Mouse (Mus musculus): ENCODE data around the gene Rrp7a. TPM values are rescaled to one million over a fixed set of nuclear protein-coding genes. Genes with fewer than 3 reads are reported as not detected.
A peak's percentile ranks its signal among the peaks of the same experiment; 100 is the strongest.

The Rrp7a gene
- polyA plus RNA-seq, 1 experiment = 104 TPM

- no peak for TF ChIP-seq POLR2A (IDR thresholded peaks at IDR 0.05; ENCODE audit: low read depth, low read length)
- TF ChIP-seq CTCF (IDR thresholded peaks at IDR 0.05; ENCODE audit: extremely low read depth, insufficient read depth, insufficient read length, insufficient replicate concordance) = no peak
- WGBS = 87% methylated on average over 7 of the region's 7 CpGs
- Histone ChIP-seq H3K36me3 (ENCODE audit: control insufficient read depth, insufficient read depth, low read length) (peaks cover 12% of the 10 kb centered on the region), H3K27me3 (ENCODE audit: control insufficient read depth, insufficient read depth, low read length) (no peaks in the 10 kb centered on the region), H3K4me3 (ENCODE audit: extremely low read depth, insufficient read depth, insufficient read length) (no peak overlapping the region), H3K4me1 (ENCODE audit: control insufficient read depth, insufficient read depth, insufficient read length) (peaks cover 2% of the 10 kb centered on the region; the same call in 1 of the 2 replicates), H3K27ac (ENCODE audit: insufficient read depth, low read length) (no peak overlapping the region)
- DNase-seq (ENCODE audit: low read depth in 1 of 2, low spot score in 2 of 2) = no peak
Measured at GRCm38 (mm10) chr15:83111874-83112273, 10.7 kb downstream of the Rrp7a start.

- no peak for TF ChIP-seq POLR2A (IDR thresholded peaks at IDR 0.05; ENCODE audit: low read depth, low read length)
- no peak for TF ChIP-seq CTCF (IDR thresholded peaks at IDR 0.05; ENCODE audit: extremely low read depth, insufficient read depth, insufficient read length, insufficient replicate concordance)
- H3K4me3 ChIP-seq (ENCODE audit: extremely low read depth, insufficient read depth, insufficient read length) = no peak overlapping the region
- WGBS = 75% methylated on average over 6 of the region's 6 CpGs
- no peak overlapping the region for H3K27ac ChIP-seq (ENCODE audit: insufficient read depth, low read length)
- no peak for DNase-seq (ENCODE audit: low read depth in 1 of 2, low spot score in 2 of 2)
- H3K27me3 ChIP-seq (ENCODE audit: control insufficient read depth, insufficient read depth, low read length) = no peaks in the 10 kb centered on the region
- peaks cover 9% of the 10 kb centered on the region for H3K36me3 ChIP-seq (ENCODE audit: control insufficient read depth, insufficient read depth, low read length)
- peaks cover 2% of the 10 kb centered on the region; the same call in 1 of the 2 replicates for H3K4me1 ChIP-seq (ENCODE audit: control insufficient read depth, insufficient read depth, insufficient read length)
Measured at GRCm38 (mm10) chr15:83111290-83111689, 11.3 kb downstream of the Rrp7a start.

- WGBS = 93% methylated on average over 6 of the region's 6 CpGs
- TF ChIP-seq POLR2A (IDR thresholded peaks at IDR 0.05; ENCODE audit: low read depth, low read length) (no peak), CTCF (IDR thresholded peaks at IDR 0.05; ENCODE audit: extremely low read depth, insufficient read depth, insufficient read length, insufficient replicate concordance) (no peak)
- no peak overlapping the region for H3K4me3 ChIP-seq (ENCODE audit: extremely low read depth, insufficient read depth, insufficient read length)
- no peak overlapping the region for H3K27ac ChIP-seq (ENCODE audit: insufficient read depth, low read length)
- H3K36me3 ChIP-seq (ENCODE audit: control insufficient read depth, insufficient read depth, low read length) = no peaks in the 10 kb centered on the region
- DNase-seq (ENCODE audit: low read depth in 1 of 2, low spot score in 2 of 2) = no peak
- no peaks in the 10 kb centered on the region for H3K27me3 ChIP-seq (ENCODE audit: control insufficient read depth, insufficient read depth, low read length)
- H3K4me1 ChIP-seq (ENCODE audit: control insufficient read depth, insufficient read depth, insufficient read length) = no peaks in the 10 kb centered on the region
Measured at GRCm38 (mm10) chr15:83107814-83108213, 14.8 kb downstream of the Rrp7a start.

GRCm38 (mm10) chr15:83106426-83106825, 16.2 kb downstream of the Rrp7a start:
- Histone ChIP-seq H3K27ac (ENCODE audit: insufficient read depth, low read length) (no peak overlapping the region), H3K36me3 (ENCODE audit: control insufficient read depth, insufficient read depth, low read length) (no peaks in the 10 kb centered on the region), H3K27me3 (ENCODE audit: control insufficient read depth, insufficient read depth, low read length) (no peaks in the 10 kb centered on the region), H3K4me1 (ENCODE audit: control insufficient read depth, insufficient read depth, insufficient read length) (no peaks in the 10 kb centered on the region), H3K4me3 (ENCODE audit: extremely low read depth, insufficient read depth, insufficient read length) (no peak overlapping the region)
- WGBS = 89% methylated on average over 6 of the region's 6 CpGs
- TF ChIP-seq POLR2A (IDR thresholded peaks at IDR 0.05; ENCODE audit: low read depth, low read length) (no peak), CTCF (IDR thresholded peaks at IDR 0.05; ENCODE audit: extremely low read depth, insufficient read depth, insufficient read length, insufficient replicate concordance) (no peak)
- DNase-seq (ENCODE audit: low read depth in 1 of 2, low spot score in 2 of 2) = no peak

GRCm38 (mm10) chr15:83103111-83103510, 19.5 kb downstream of the Rrp7a start:
- TF ChIP-seq POLR2A (IDR thresholded peaks at IDR 0.05; ENCODE audit: low read depth, low read length) (no peak), CTCF (IDR thresholded peaks at IDR 0.05; ENCODE audit: extremely low read depth, insufficient read depth, insufficient read length, insufficient replicate concordance) (no peak)
- WGBS = 81% methylated on average over 1 of the region's 1 CpGs
- no peaks in the 10 kb centered on the region for H3K27me3 ChIP-seq (ENCODE audit: control insufficient read depth, insufficient read depth, low read length)
- no peak for DNase-seq (ENCODE audit: low read depth in 1 of 2, low spot score in 2 of 2)
- peaks cover 5% of the 10 kb centered on the region; the same call in 1 of the 2 replicates for H3K4me1 ChIP-seq (ENCODE audit: control insufficient read depth, insufficient read depth, insufficient read length)
- H3K27ac ChIP-seq (ENCODE audit: insufficient read depth, low read length) = no peak overlapping the region
- no peaks in the 10 kb centered on the region for H3K36me3 ChIP-seq (ENCODE audit: control insufficient read depth, insufficient read depth, low read length)
- H3K4me3 ChIP-seq (ENCODE audit: extremely low read depth, insufficient read depth, insufficient read length) = no peak overlapping the region

GRCm38 (mm10) chr15:83100332-83100662, 22.3 kb downstream of the Rrp7a start:
- 2% methylated on average over 8 of the region's 8 CpGs for WGBS
- no peak for TF ChIP-seq POLR2A (IDR thresholded peaks at IDR 0.05; ENCODE audit: low read depth, low read length)
- TF ChIP-seq CTCF (IDR thresholded peaks at IDR 0.05; ENCODE audit: extremely low read depth, insufficient read depth, insufficient read length, insufficient replicate concordance) = no peak

GRCm38 (mm10) chr15:83099533-83100331, 22.9 kb downstream of the Rrp7a start:
- H3K27ac ChIP-seq (ENCODE audit: insufficient read depth, low read length) = 0 out of 2 replicates have a peak overlapping the region, but pooled peaks have one; percentile 4
- TF ChIP-seq POLR2A (IDR thresholded peaks at IDR 0.05; ENCODE audit: low read depth, low read length) = peak; percentile 32; the same call in 1 of the 2 replicates
- no peak for TF ChIP-seq CTCF (IDR thresholded peaks at IDR 0.05; ENCODE audit: extremely low read depth, insufficient read depth, insufficient read length, insufficient replicate concordance)
- DNase-seq (ENCODE audit: low read depth in 1 of 2, low spot score in 2 of 2) = peak; percentile 59 to 93
- H3K36me3 ChIP-seq (ENCODE audit: control insufficient read depth, insufficient read depth, low read length) = no peaks in the 10 kb centered on the region
- H3K27me3 ChIP-seq (ENCODE audit: control insufficient read depth, insufficient read depth, low read length) = no peaks in the 10 kb centered on the region
- WGBS = 5% methylated on average over 31 of the region's 31 CpGs
- peaks cover 5% of the 10 kb centered on the region; the same call in 1 of the 2 replicates for H3K4me1 ChIP-seq (ENCODE audit: control insufficient read depth, insufficient read depth, insufficient read length)
- peak overlapping the region; percentile 58 for H3K4me3 ChIP-seq (ENCODE audit: extremely low read depth, insufficient read depth, insufficient read length)

More at GRCm38 (mm10) chr15:83100332-83100662, 22.3 kb downstream of the Rrp7a start:
- no peaks in the 10 kb centered on the region for H3K36me3 ChIP-seq (ENCODE audit: control insufficient read depth, insufficient read depth, low read length)
- peak overlapping the region; percentile 4; the same call in 1 of the 2 replicates for H3K27ac ChIP-seq (ENCODE audit: insufficient read depth, low read length)
- peaks cover 5% of the 10 kb centered on the region; the same call in 1 of the 2 replicates for H3K4me1 ChIP-seq (ENCODE audit: control insufficient read depth, insufficient read depth, insufficient read length)
- H3K27me3 ChIP-seq (ENCODE audit: control insufficient read depth, insufficient read depth, low read length) = no peaks in the 10 kb centered on the region
- no peak for DNase-seq (ENCODE audit: low read depth in 1 of 2, low spot score in 2 of 2)
- H3K4me3 ChIP-seq (ENCODE audit: extremely low read depth, insufficient read depth, insufficient read length) = peak overlapping the region; percentile 58
